Mouse (Mus musculus): ENCODE data around the gene Stard8. TPM values are rescaled to one million over a fixed set of nuclear protein-coding genes. Genes with fewer than 3 reads are reported as not detected.
"Not testable (repeated sequence)": the region's sequence is repeated elsewhere in the genome, so short reads cannot be mapped to it uniquely, and the experiment has no call there.

The Stard8 gene
- total RNA-seq (2021): 10 to 100 TPM; 31.5 to 37.0 TPM

GRCm38 (mm10) chrX:99003046-99003445, at the start of gene Stard8:
TSS of gene Stard8 (plus strand) at chrX:99003248.
- intact Hi-C loops (cut with DNase I): no loop called here

DNA sequence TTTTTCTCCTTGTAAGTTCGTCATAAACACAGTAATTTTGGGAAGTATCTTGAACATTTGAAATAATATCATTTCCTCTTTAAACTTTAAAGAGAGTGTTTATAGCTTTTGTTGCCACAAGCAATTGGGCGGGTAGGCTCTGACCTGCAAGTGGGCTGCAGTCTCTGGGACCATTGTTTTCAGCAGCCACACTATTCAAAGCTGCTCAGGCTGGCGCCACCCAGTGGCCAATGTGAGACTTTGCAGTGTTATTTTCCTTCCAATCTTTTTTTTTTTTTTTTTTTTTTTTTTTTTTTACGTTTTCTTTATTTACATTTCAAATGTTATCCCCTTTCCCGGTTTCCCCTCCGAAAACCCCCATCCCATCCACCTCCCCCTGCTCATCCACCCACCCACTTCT, 49.1 kb upstream of the Stard8 start:
- intact Hi-C loops (cut with DNase I): no loop called here
- DNase-seq (ENCODE audit: low spot score): no peak

More at GRCm38 (mm10) chrX:99003046-99003445, at the start of gene Stard8:
- no peak for DNase-seq (ENCODE audit: low spot score)

DNA sequence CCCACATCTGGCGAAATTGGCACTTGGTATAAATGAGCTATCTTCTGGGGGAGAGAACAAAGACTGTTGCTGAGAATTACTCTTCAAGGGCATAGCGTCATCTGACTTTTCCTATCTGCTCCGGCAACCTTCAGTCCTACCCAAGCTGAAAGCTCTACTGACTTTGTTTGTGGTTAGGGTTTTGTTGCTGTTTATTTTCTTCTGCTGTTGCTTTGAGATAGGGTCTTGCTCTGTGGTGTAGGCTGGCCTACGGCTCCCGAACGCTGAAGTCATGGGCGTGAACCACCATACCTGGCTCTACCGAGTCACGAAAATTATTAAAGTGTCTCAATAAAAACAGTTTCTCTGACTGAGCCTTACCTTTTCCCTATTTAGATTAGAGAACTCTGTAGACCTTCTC, 44.8 kb upstream of the Stard8 start:
- intact Hi-C loops (cut with DNase I): no loop called here

DNA sequence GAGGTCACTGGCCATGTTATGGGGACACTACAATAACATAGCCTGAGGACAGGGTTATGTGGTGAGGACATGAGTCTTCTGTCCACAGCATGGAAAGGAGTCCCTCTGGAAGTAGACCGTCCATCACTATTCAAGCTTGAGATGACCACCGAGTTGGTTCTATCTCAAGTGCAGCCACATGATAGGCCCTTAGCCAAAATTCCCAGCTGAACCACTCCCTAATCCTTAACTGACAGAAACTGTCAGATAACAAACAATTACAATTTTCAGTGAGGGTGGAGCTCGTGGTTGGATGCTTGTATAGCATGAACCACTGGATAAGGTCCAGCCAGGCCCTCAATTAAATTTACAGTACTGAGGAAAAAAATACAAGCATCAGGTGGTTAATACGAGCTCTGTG, 44.0 kb upstream of the Stard8 start:
- intact Hi-C loops (cut with DNase I): no loop called here
- no peak for DNase-seq (ENCODE audit: low spot score)

More for the DNA sequence above, 44.8 kb upstream of the Stard8 start:
- no peak for DNase-seq (ENCODE audit: low spot score)

DNA sequence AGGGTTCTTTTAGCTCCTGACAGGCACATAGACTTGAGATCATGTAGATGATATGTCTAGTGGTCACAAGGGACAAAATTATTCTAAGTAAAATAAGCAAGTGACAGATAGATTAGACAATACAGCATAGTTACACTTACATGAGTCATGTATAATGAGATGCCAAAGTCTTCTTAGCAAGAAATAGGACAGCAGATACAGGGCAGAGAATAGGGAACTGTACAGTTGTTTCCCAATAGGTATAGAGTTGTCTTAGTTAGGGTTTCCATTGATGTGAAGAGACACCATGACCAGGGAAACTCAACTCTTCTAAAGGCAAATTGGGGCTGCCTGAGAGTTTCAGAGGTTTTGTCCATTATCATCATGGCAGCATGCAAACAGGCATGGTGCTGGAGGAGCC, 39.3 kb upstream of the Stard8 start:
- intact Hi-C loops (cut with DNase I): no loop called here
- no peak for DNase-seq (ENCODE audit: low spot score)

- DNase-seq (ENCODE audit: low spot score): no peak
- intact Hi-C loops (cut with DNase I): no loop called here
These were observed 38.5 kb upstream of the Stard8 start for GRCm38 (mm10) chrX:98964513-98964912.

DNA sequence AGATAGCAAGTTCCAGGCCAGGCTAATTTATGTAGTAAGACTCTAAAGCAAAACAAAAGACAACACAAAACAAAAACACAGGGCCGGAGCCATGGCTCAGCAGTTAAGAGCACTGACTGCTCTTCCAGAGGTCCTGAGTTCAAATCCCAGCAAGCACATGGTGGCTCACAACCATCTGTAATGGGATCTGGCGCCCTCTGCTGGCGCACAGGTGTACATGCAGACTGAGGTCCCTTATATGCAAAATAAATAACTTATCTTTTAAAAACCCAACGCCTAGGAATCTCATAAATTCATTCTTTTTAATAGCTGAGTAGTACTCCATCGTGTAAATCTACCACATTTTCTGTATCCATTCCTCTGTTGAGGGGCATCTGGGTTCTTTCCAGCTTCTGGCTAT, 16.4 kb upstream of the Stard8 start:
- intact Hi-C loops (cut with DNase I); DNase-seq (ENCODE audit: low spot score): not testable (repeated sequence)

GRCm38 (mm10) chrX:98989574-98989973, 13.5 kb upstream of the Stard8 start:
- intact Hi-C loops (cut with DNase I): loop anchor here (1.0 to 2.0 kb wide), 2 partner anchors 70 to 119 kb away; no protein-coding TSS in a partner anchor
- peak; percentile 15 for DNase-seq (ENCODE audit: low spot score)

DNA sequence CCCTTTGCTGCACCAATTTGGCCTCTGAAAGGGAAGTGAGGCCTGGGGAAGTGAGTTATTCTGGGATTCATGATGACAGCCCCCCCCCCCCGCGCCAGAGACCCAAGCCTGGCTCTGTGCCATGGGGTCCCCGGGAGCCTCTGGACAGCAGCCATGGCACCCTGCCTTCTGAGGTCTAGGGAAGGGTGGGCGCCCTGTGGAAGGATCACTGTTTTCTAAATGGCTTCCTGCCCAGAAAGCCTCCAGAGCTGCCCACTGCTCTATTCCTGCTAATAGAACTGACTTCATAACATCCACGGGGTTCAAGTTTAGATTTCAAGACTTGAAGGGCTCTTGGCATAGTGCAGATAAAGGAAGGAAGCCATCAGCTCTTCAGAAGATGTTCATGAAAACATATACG, 983 bp upstream of the Stard8 start:
- intact Hi-C loops (cut with DNase I): no loop called here
- no peak for DNase-seq (ENCODE audit: low spot score)

- intact Hi-C loops (cut with DNase I): no loop called here
- DNase-seq (ENCODE audit: low spot score): no peak
These were observed 7.5 kb downstream of the Stard8 start for GRCm38 (mm10) chrX:99010581-99010980.

GRCm38 (mm10) chrX:99011281-99011680, 8.2 kb downstream of the Stard8 start:
- DNase-seq (ENCODE audit: low spot score): no peak
- intact Hi-C loops (cut with DNase I): no loop called here

DNA sequence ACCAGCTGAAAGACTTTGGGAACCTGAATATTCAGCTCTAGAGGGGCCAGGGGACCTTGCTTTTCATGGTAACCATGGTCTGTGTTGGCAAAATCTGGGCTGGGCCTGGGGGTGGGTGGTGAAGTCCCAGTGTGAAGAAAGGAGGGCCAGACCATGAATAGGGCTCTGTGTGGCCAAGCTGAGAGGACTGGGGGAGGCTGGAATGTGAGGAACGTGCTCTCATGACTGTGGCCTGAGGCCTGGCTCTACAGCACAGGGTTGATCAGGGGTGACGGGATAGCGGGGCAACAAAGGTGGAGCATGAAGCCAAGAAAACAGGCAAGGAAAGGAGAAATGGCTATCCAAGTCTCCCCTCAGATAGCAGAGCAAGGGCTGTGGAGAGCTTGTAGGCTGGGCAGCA, 9.4 kb downstream of the Stard8 start:
- no peak for DNase-seq (ENCODE audit: low spot score)

DNA sequence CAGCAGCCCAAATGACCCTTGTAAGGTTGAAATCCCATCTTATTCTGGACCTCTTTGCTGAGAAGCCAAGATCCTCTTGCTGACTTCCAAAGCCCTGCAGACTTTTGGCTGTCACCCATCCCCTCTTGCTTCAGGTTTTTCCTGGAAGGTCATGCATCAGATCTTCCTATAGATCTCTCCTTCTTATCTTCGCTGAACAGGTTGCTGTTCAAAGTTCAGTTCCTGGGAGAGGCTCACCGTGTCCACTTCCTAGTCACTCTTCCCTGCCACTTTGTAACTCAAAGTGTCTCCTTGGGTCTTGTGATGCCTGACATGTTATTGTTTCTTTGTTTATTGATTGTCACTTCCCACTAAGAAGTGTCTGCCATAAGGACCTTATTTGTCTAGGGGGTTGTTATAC, 12.7 kb downstream of the Stard8 start:
- intact Hi-C loops (cut with DNase I): no loop called here
- no peak for DNase-seq (ENCODE audit: low spot score)

More for the DNA sequence above, 9.4 kb downstream of the Stard8 start:
- intact Hi-C loops (cut with DNase I): no loop called here

- intact Hi-C loops (cut with DNase I): no loop called here
These were observed 13.9 kb downstream of the Stard8 start for GRCm38 (mm10) chrX:99016987-99017386.

GRCm38 (mm10) chrX:99017874-99018273, 14.8 kb downstream of the Stard8 start:
- DNase-seq (ENCODE audit: low spot score): no peak
- intact Hi-C loops (cut with DNase I): no loop called here

More at GRCm38 (mm10) chrX:99016987-99017386, 13.9 kb downstream of the Stard8 start:
- no peak for DNase-seq (ENCODE audit: low spot score)

GRCm38 (mm10) chrX:99019303-99019702, 16.3 kb downstream of the Stard8 start:
- DNase-seq (ENCODE audit: low spot score): no peak
- intact Hi-C loops (cut with DNase I): no loop called here

GRCm38 (mm10) chrX:99020215-99020614, 17.2 kb downstream of the Stard8 start:
- no peak for DNase-seq (ENCODE audit: low spot score)
- intact Hi-C loops (cut with DNase I): no loop called here

- DNase-seq (ENCODE audit: low spot score): no peak
These were observed 18.5 kb downstream of the Stard8 start for GRCm38 (mm10) chrX:99021593-99021992.

DNA sequence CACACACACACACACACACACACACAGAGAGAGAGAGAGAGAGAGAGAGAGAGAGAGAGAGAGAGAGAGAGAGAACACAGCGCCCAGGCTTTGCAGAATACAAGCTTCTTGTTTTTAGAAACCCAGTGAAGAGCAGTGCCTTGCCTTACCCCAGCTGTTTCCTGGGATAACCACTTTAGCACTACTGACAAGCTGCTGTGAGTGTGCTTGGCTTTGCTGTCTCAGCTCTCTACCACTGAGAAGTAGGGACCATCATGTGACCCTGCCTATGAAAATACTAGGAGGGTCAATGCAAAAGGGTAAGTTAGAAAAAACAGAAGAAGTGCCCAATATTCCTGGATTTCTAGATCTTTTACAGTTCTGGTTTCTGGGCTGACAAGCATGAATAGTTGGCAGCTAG, 20.9 kb downstream of the Stard8 start:
- DNase-seq (ENCODE audit: low spot score): no peak
- intact Hi-C loops (cut with DNase I): no loop called here

More at GRCm38 (mm10) chrX:99021593-99021992, 18.5 kb downstream of the Stard8 start:
- intact Hi-C loops (cut with DNase I): no loop called here

- intact Hi-C loops (cut with DNase I): no loop called here
- DNase-seq (ENCODE audit: low spot score): no peak
These were observed 32.4 kb downstream of the Stard8 start for GRCm38 (mm10) chrX:99035407-99035806.

GRCm38 (mm10) chrX:99042451-99042951, 39.5 kb downstream of the Stard8 start:
- DNase-seq (ENCODE audit: low spot score): peak; percentile 75
- intact Hi-C loops (cut with DNase I): no loop called here

DNA sequence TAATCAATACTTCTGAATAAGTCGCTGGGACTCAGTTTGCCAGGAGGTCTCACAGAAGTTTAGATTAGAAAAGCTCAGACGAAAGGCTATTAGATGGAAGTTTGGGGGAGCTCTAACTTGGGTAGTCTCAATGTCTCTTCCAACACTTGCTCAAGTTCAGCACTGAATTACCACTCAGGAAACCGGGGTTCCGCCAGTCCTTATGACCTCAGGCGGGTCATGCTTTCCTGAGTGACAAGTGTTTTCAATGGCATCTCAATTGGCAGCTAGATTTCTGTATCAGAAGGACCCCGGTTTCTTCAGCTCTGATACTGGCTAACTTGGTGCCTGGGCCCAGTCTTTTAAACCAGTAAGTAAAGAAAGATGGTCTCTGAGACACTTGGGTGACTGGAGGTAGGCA, 40.2 kb downstream of the Stard8 start:
- DNase-seq (ENCODE audit: low spot score): no peak
- intact Hi-C loops (cut with DNase I): no loop called here
